Mouse (Mus musculus) T-helper 2 cell (primary cell): ENCODE data around the gene Pou5f1.

Experiments used
- in situ Hi-C: fragments of 300-600 bp; cut with MboI, MseI; formaldehyde crosslinking; loops from one replicate; pipeline ENCODE4 v1.15.1; 2025; ENCODE audit warnings: high pct_unique_total_duplicates

Gene Pou5f1

DNA sequence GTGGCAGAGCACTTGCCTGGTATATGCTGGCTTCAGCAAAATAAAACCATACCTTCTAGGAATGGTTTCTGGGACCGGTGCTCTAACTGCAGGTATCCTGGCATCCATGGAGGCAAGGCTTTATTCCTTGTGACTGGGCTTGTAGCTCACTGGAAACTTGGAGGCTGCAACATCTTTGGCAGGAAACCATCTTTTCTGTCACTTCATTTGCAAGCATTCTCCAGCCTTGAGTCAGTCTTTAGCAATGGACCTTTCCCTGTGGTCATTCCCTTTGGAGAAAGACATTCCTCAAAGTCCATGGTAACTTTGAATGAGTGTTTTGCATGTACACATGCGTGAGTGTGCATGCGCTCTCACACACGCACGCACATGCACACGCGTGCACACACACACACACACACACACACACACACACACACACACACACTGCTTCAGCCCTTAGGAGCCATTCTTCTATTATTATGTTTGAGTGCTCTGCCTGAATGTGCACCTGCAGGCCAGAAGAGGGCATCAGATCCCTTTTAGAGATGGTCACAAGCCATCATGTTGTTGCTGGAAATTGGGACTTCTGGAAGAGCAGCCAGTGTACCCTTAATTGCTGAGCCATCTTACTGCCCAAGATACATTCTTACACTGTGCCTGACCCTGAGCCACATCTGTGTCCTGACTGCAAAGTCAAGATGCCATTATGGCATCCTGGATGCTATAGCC, 7.3 kb downstream of the Pou5f1 start:
- in situ Hi-C loops = no loop called here

GRCm38 (mm10) chr17:35513886-35514285, 8.1 kb downstream of the Pou5f1 start:
- in situ Hi-C loops = no loop called here

GRCm38 (mm10) chr17:35514756-35515155, 8.9 kb downstream of the Pou5f1 start:
- in situ Hi-C loops = loop anchor here (5.0 kb wide), 1 partner anchor 92 kb away; the partner anchor contains the start of gene H2-Q6

DNA sequence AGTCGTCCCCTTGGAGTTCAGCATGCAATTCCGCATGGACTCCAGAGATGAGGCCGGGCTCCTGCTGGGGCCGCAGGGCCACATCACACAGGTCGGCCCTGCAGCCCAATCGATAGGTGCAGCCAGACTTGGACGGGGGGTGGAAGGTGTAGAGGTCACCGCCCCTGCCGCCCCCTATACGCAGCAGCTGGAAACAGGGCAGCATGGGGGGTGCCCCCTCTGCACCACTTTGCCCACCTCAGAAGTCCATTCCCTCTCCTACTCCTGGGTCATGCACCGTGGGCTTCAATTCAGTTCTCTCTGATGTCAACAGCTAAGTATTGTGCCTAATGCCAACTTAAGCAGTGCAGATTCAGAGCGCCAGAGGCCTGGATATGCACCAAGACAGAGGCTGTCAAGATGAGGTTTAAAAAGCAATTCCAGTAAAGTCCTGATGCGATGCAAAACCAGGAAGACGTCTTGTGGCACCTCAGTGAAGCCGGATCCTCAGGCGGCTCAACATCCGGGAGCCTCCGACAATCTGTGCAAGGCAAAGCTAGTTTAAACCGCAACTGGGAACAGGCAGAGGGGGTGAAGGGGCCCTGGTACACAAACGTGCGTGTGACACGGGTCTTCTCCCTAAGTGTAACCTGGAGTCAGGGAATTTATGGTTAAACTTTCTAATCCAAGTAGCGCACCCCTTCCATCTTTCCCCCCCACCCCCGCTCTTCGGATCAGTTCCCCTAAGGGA, 10.3 kb downstream of the Pou5f1 start:
- in situ Hi-C loops = loop anchor here (5.0 kb wide), 1 partner anchor 94 kb away; the partner anchor contains the start of gene H2-Q6

DNA sequence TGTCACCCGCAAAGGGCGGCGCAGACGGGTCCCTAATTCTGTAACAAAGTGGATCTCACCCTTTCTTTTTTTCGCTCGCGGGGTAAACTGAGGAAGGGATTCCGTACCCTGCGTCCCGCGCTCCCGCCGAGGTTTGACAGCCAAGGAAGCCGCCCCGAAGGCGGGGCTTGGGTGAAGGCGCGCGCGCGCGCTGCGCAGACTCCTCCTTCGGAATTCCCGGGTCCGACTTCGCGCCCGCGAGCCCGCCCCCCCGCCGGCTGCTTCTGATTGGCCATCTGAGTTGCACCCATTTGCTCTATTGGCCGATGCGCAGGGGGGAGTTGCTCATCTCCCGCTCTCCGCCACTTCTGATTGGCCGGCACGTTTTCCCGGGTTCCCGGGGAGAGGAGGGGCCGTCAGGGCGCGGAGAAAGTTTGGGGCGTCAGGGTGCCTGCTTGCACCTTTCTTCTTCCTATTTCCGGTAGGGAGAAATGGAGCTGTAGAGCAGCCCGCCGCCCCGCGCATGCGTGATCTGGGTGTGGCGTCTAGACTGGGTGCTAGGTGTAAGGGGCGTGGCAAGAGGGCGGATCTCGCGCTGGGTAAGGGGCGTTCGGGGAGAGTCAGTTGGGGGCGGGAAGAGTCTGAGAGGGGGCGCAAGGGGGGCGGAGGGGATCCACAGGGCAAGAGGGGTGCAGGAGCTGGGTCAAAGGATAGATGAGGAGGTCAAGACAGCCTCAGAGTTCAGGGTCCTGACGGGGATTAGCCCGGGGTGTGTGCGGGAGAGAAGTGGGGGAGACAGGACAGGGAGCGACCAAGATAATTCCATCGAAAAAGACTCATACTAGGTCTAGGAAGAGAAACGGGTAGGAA, 11.1 kb downstream of the Pou5f1 start, which contains the start of the genes Tcf19 and Cchcr1:
Tcf19 (minus strand) TSS at position 173 of the 849 bp plus-strand sequence.
Cchcr1 (plus strand) TSS at position 449 of the 849 bp plus-strand sequence.
- in situ Hi-C loops = loop anchor here (5.0 kb wide), 1 partner anchor 95 kb away; the partner anchor contains the start of gene H2-Q6

GRCm38 (mm10) chr17:35517526-35517925, 11.7 kb downstream of the Pou5f1 start:
- in situ Hi-C loops = loop anchor here (5.0 kb wide), 1 partner anchor 95 kb away; the partner anchor contains the start of gene H2-Q6

GRCm38 (mm10) chr17:35524354-35524753, 18.5 kb downstream of the Pou5f1 start:
- in situ Hi-C loops = no loop called here

DNA sequence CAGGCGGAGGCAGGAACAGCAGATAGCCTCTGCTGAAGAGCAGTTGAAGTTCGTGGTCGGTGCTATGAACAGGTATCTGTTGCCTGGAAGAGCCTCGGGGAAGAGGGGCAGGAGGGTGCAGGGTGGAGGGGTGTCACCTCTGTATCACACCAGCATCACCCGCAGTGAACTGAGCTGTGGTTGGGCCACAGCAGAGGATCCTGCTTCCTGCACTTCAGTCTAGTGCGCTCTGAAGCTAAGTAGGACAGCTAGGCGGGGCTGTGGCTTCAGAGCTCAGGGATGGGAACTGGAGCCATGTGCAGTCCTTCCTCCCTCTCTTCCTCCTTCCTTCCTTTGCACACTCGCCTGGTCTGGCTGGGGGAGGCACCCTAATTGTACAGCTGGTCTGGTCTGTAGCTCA, 20.8 kb downstream of the Pou5f1 start:
- in situ Hi-C loops = no loop called here

DNA sequence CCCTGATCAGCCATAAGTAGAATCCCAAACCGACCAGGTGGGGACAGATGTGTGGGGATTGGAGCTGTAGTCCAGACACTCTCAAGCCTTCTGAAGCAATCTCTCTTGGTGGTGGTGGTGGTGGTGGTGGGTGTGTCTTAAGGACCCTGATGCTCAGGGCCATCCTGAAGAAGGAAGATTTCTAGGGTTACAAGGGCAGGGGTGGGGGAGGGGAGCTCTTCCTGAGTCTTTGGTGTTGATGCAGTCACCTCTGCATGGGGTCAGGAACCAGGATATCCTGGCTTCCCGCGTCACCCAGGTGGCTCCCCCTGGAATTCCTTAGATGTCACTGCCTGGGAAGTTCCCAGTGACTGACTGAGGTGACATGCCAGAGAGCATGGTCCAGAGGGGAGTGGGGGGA, 26.5 kb downstream of the Pou5f1 start:
- in situ Hi-C loops = no loop called here

- in situ Hi-C loops = no loop called here
Observed at GRCm38 (mm10) chr17:35532901-35533300, 27.1 kb downstream of the Pou5f1 start, which contains the start of gene Psors1c2. Gene Psors1c2, plus strand, starts transcription at chr17:35533201.

- in situ Hi-C loops = no loop called here
Observed at GRCm38 (mm10) chr17:35534343-35534742, 28.5 kb downstream of the Pou5f1 start.

GRCm38 (mm10) chr17:35537421-35537820, 31.6 kb downstream of the Pou5f1 start:
- in situ Hi-C loops = no loop called here

DNA sequence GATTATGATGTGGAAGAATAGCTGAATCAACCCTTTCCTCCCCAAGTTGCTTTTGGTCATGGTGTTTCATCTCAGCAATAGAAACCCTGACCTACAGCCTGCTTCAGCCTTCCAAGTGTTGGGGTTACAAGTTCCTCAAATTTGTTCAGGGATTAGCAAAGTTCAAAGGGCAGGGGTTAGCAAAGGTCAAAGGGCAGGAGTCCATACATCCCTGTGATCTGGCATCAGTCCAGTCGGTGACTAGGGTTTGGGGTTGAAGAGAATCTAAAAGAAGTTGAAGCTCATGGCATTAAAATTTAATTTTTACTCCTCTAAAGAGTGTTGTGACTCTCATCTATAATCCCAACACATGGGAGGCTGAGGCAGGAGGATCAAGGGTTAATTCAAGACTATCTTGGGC, 32.7 kb downstream of the Pou5f1 start:
- in situ Hi-C loops = no loop called here

GRCm38 (mm10) chr17:35539540-35539939, 33.7 kb downstream of the Pou5f1 start:
- in situ Hi-C loops = no loop called here

DNA sequence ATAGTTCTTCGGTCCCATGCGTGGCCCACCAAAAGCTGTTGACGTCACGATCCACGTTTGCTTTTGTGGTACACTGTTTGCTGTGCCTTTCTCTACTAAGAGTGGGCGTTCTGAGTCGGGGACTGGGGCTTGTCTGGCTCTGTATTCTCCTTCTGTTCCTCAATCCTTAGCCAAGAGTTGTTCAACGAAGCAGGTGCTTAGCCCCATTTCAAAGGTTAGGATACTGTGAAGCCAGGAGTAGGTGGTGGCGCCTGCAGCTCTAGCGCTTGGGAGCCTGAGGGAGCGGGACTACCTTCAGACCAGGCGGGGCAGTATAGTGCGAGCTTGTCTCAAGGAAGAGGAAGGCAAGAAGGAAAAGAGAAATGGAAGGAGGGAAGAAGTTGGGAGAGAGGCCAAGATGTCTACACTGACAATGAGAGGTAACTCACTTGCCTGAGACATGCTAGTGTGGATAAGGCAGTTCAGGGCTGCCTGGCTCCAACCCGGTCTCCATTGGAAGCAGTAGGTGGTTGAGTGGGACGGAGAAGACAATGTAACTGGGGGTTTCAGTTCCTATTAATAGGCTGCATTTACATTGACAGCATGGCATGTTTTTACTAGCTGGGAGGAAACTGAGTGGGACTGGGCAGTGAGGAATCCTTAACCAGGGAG, 37.1 kb downstream of the Pou5f1 start:
- in situ Hi-C loops = no loop called here

DNA sequence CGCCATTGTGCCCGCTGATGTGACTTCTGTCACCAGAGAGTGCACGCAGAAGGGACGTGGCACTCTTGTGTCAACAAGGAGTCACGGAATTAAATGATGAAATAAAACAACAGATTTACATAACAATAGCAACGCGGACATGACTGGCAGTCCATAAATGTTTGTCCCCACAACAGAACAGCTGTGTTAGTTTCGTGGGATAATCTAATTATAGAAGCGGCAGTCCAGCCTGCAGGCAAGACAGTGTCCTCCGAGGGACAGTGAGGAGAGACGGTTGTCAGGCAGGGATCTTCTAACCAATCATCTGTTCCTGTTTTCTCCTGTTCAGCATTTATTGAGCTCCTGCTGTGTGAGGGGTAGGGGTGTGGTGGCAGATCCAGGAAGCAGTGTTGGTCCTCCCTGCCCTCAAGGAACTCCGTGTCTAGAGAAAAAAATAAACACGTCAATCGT, 37.6 kb downstream of the Pou5f1 start:
- in situ Hi-C loops = no loop called here

GRCm38 (mm10) chr17:35544001-35544400, 38.2 kb downstream of the Pou5f1 start:
- in situ Hi-C loops = no loop called here

DNA sequence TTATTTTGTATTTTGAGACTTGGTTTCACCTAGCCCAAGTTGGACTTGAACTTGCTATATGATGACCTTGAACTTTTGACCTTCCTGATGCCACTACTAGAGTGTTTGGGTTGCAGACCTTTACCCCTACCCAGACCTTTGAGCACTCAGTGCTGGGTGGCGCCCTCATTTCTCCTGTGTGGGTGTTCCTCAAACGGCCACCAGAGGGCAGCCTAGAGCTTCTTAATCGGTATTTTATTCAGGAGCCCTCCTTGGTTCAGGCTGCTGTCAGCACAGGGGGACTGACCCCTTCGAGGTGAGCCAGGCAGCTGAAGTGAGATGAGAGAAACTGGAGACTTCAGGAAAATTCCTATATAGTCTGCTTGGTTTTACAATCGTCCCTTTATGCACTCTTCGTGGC, 38.9 kb downstream of the Pou5f1 start:
- in situ Hi-C loops = no loop called here

DNA sequence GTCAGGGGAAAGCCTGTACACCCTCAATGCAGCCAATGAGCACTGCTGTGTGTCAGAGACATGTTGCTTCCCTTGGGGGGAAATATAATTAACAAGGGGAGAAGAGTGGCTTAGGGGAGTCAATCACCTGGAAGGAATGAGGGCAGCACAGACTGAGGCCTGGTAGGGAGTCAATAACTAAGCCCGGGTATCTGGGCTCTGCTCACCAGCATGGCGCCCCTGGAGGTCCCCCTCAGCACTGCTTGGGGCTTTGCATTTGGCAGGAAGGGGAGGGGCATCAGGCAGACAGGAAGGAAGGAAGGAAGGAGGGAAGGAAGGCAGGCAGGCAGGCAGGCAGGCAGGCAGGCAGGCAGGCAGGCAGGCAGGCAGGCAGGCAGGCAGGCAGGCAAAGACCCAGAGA, 41.6 kb downstream of the Pou5f1 start:
- in situ Hi-C loops = no loop called here

GRCm38 (mm10) chr17:35548636-35549035, 42.8 kb downstream of the Pou5f1 start:
- in situ Hi-C loops = no loop called here
